Mouse (Mus musculus) thymus, adult 2 months (tissue): Measurements from ENCODE around the gene Naa38. TPM values are rescaled to one million over a fixed set of nuclear protein-coding genes. Genes with fewer than 3 reads are reported as not detected.

Source experiments
- DNase-seq: peaks from one replicate; pipeline ENCODE4 v3.0.0; 2021
- H3K27ac ChIP-seq: fragments of 200-500 bp; 2 replicates; pipeline ENCODE4 v1.5.1; 2012; ENCODE audit warnings: low read length, control low read depth; ENCODE audit not compliant: control insufficient read depth, insufficient read depth
- H3K27me3 ChIP-seq: fragments of 200-500 bp; 2 replicates; pipeline ENCODE4 v1.6.1; 2012; ENCODE audit warnings: mild to moderate bottlenecking, low read length, moderate library complexity, mixed read lengths; ENCODE audit not compliant: control insufficient read depth, insufficient read depth
- H3K36me3 ChIP-seq: fragments of 200-500 bp; 2 replicates; pipeline ENCODE4 v1.6.1; 2012; ENCODE audit warnings: mild to moderate bottlenecking, low read length, moderate library complexity; ENCODE audit not compliant: control insufficient read depth, insufficient read depth
- H3K4me1 ChIP-seq: fragments of 200-500 bp; replicated peaks from 2 replicates; pipeline ENCODE4 v1.6.1; 2012; ENCODE audit warnings: low read length; ENCODE audit not compliant: control insufficient read depth, insufficient read depth
- H3K4me3 ChIP-seq: fragments of 200-500 bp; 2 replicates; pipeline ENCODE4 v1.5.1; 2012; ENCODE audit warnings: mild to moderate bottlenecking, low read length, control low read depth, moderate library complexity; ENCODE audit not compliant: control insufficient read depth, insufficient read depth
- CTCF ChIP-seq: fragments of 200-500 bp; IDR thresholded peaks from 2 replicates; pipeline ENCODE4 v1.5.1; 2012; ENCODE audit warnings: mild to moderate bottlenecking, control low read depth, low read length, moderate library complexity, borderline replicate concordance; ENCODE audit not compliant: control insufficient read depth, poor library complexity, insufficient read depth; ENCODE audit errors: extremely low read depth
- POLR2A ChIP-seq: fragments of 200-500 bp; IDR thresholded peaks from 2 replicates; pipeline ENCODE4 v1.6.1; 2012; ENCODE audit warnings: mild to moderate bottlenecking, low read length, control low read depth, moderate library complexity; ENCODE audit not compliant: control insufficient read depth, poor library complexity, insufficient read depth; ENCODE audit errors: extremely low read depth
- WGBS: fragments of 180-500 bp; shearing (Covaris S2); methylation state at CpG from one replicate; pipeline ENCODE4 v1.1.7; 2018; 5-methylcytosine and 5-hydroxymethylcytosine counted together
- polyA plus RNA-seq: library from polyadenylated mRNA; depleted of rRNA; stranded (reverse); fragments of >200 nt; gene quantifications from 2 replicates; pipeline ENCODE4 v1.2.3, GENCODE M21; 2012

The Naa38 gene
- polyA plus RNA-seq, 1 experiment, result 170 TPM

- WGBS, result 22% methylated on average over 6 of the region's 6 CpGs
- peaks cover 34% of the 10 kb centered on the region for H3K4me1 ChIP-seq
- no peak for DNase-seq
- no peak for TF ChIP-seq POLR2A
- no peak for TF ChIP-seq CTCF
- no peaks in the 10 kb centered on the region for H3K27me3 ChIP-seq
- no peak overlapping the region for H3K27ac ChIP-seq
- no peak overlapping the region for H3K4me3 ChIP-seq
- peaks cover 17% of the 10 kb centered on the region for H3K36me3 ChIP-seq
Observed at GRCm38 (mm10) chr11:69364910-69365309, 30.4 kb upstream of the Naa38 start.

- Histone ChIP-seq H3K27ac (peak overlapping the region; percentile 42; the same call in 1 of the 2 replicates), H3K27me3 (no peaks in the 10 kb centered on the region), H3K4me3 (peak overlapping the region; percentile 44; the same call in 1 of the 2 replicates), H3K36me3 (peaks cover 10% of the 10 kb centered on the region; the same call in 1 of the 2 replicates), H3K4me1 (peaks cover 35% of the 10 kb centered on the region)
- TF ChIP-seq POLR2A, result no peak
- no peak for TF ChIP-seq CTCF
- WGBS, result 42% methylated on average over 6 of the region's 6 CpGs
- no peak for DNase-seq
Observed at GRCm38 (mm10) chr11:69365722-69366121, 29.6 kb upstream of the Naa38 start.

- Histone ChIP-seq H3K4me1 (peaks cover 37% of the 10 kb centered on the region), H3K4me3 (peak overlapping the region; percentile 44), H3K27ac (peak overlapping the region; percentile 42), H3K36me3 (peaks cover 10% of the 10 kb centered on the region; the same call in 1 of the 2 replicates), H3K27me3 (no peaks in the 10 kb centered on the region)
- TF ChIP-seq POLR2A, result peak; percentile 51; the same call in 1 of the 2 replicates
- TF ChIP-seq CTCF, result no peak; the same call in 1 of the 2 replicates
- WGBS, result under 1% methylated on average over 26 of the region's 26 CpGs
- peak; percentile 90 for DNase-seq
Observed at GRCm38 (mm10) chr11:69366157-69366854, 29.0 kb upstream of the Naa38 start.

GRCm38 (mm10) chr11:69366855-69367615 lies 28.3 kb upstream of the Naa38 start:
- H3K4me1 ChIP-seq, result peaks cover 41% of the 10 kb centered on the region
- H3K4me3 ChIP-seq, result peak overlapping the region; percentile 90
- TF ChIP-seq CTCF (no peak), POLR2A (no peak)

GRCm38 (mm10) chr11:69367616-69368355 lies 27.5 kb upstream of the Naa38 start:
- under 1% methylated on average over 22 of the region's 22 CpGs for WGBS
- peak overlapping the region; percentile 90 for H3K4me3 ChIP-seq
- H3K27me3 ChIP-seq, result no peaks in the 10 kb centered on the region
- TF ChIP-seq CTCF (no peak), POLR2A (no peak)
- DNase-seq, result peak; percentile 31
- H3K4me1 ChIP-seq, result peaks cover 44% of the 10 kb centered on the region
- peaks cover 2% of the 10 kb centered on the region; the same call in 1 of the 2 replicates for H3K36me3 ChIP-seq
- H3K27ac ChIP-seq, result peak overlapping the region; percentile 89

More at GRCm38 (mm10) chr11:69366855-69367615, 28.3 kb upstream of the Naa38 start:
- WGBS, result under 1% methylated on average over 22 of the region's 22 CpGs
- peak; percentile 62 for DNase-seq
- Histone ChIP-seq H3K27me3 (no peaks in the 10 kb centered on the region), H3K36me3 (peaks cover 8% of the 10 kb centered on the region; the same call in 1 of the 2 replicates), H3K27ac (peak overlapping the region; percentile 89)

- TF ChIP-seq POLR2A, result no peak
- no peak for TF ChIP-seq CTCF
- under 1% methylated on average over 97 of the region's 106 CpGs for WGBS
- H3K4me3 ChIP-seq, result peak overlapping the region; percentile 90
- no peaks in the 10 kb centered on the region for H3K27me3 ChIP-seq
- H3K27ac ChIP-seq, result peak overlapping the region; percentile 89
- DNase-seq, result peak; percentile 50
- H3K36me3 ChIP-seq, result no peaks in the 10 kb centered on the region
- H3K4me1 ChIP-seq, result peaks cover 44% of the 10 kb centered on the region
Observed at GRCm38 (mm10) chr11:69368356-69369214, 26.7 kb upstream of the Naa38 start.
